Mouse (Mus musculus): ENCODE data around the gene Slit1. TPM values are rescaled to one million over a fixed set of nuclear protein-coding genes. Genes with fewer than 3 reads are reported as not detected.

Gene Slit1
- total RNA-seq, 2 experiments from 2014 or later, result 0.15 TPM; not detected in 1

GRCm38 (mm10) chr19:41556981-41557380 is 186.5 kb downstream of the Slit1 start:
- no peak for ATAC-seq (replicated peaks; ENCODE audit: poor library complexity, severe bottlenecking)

Other genes starting within 250 kb of the Slit1 start
- 8.7 and 10.5 TPM in 2 replicates for gene Gm340, start 161.3 kb downstream of the Slit1 start, total RNA-seq (2014; fragmentation: Nextera tagmentation)
- 8.5 and 9.0 TPM in 2 replicates for gene Gm340, start 161.3 kb downstream of the Slit1 start, total RNA-seq (2017)
- 19.8 and 25.9 TPM in 2 replicates for gene Arhgap19, start 58.4 kb upstream of the Slit1 start, total RNA-seq (2014; fragmentation: Nextera tagmentation)
- gene Arhgap19, start 58.4 kb upstream of the Slit1 start, total RNA-seq (2017), result 43.2 and 55.3 TPM in 2 replicates
- 2.6 and 5.6 TPM in 2 replicates for gene Frat1, start 86.3 kb upstream of the Slit1 start, total RNA-seq (2014; fragmentation: Nextera tagmentation)
- 10.0 and 11.2 TPM in 2 replicates for gene Frat1, start 86.3 kb upstream of the Slit1 start, total RNA-seq (2017)
- gene Frat2, start 104.5 kb upstream of the Slit1 start, total RNA-seq (2014; fragmentation: Nextera tagmentation), result 18.9 and 20.6 TPM in 2 replicates
- 25.7 and 33.4 TPM in 2 replicates for gene Frat2, start 104.5 kb upstream of the Slit1 start, total RNA-seq (2017)
- 14.8 and 22.3 TPM in 2 replicates for gene Rrp12, start 152.5 kb upstream of the Slit1 start, total RNA-seq (2014; fragmentation: Nextera tagmentation)
- gene Rrp12, start 152.5 kb upstream of the Slit1 start, total RNA-seq (2017), result 18.1 and 20.1 TPM in 2 replicates
- 865 and 869 TPM in 2 replicates for gene Pgam1, start 168.3 kb upstream of the Slit1 start, total RNA-seq (2014; fragmentation: Nextera tagmentation)
- 502 and 504 TPM in 2 replicates for gene Pgam1, start 168.3 kb upstream of the Slit1 start, total RNA-seq (2017)
- 62.5 and 87.5 TPM in 2 replicates for gene Exosc1, start 189.8 kb upstream of the Slit1 start, total RNA-seq (2014; fragmentation: Nextera tagmentation)
- 69.5 and 82.4 TPM in 2 replicates for gene Exosc1, start 189.8 kb upstream of the Slit1 start, total RNA-seq (2017)
- 77.4 and 78.5 TPM in 2 replicates for gene Zdhhc16, start 189.8 kb upstream of the Slit1 start, total RNA-seq (2014; fragmentation: Nextera tagmentation)
- 42.4 and 47.2 TPM in 2 replicates for gene Zdhhc16, start 189.8 kb upstream of the Slit1 start, total RNA-seq (2017)
- 56.9 and 59.4 TPM in 2 replicates for gene Mms19, start 237.5 kb upstream of the Slit1 start, total RNA-seq (2014; fragmentation: Nextera tagmentation)
- gene Mms19, start 237.5 kb upstream of the Slit1 start, total RNA-seq (2017), result 36.2 and 37.4 TPM in 2 replicates
- 25.4 and 38.5 TPM in 2 replicates for gene Ubtd1, start 238.1 kb upstream of the Slit1 start, total RNA-seq (2014; fragmentation: Nextera tagmentation)
- 6.4 and 9.5 TPM in 2 replicates for gene Ubtd1, start 238.1 kb upstream of the Slit1 start, total RNA-seq (2017)